Comparison of ENCODE assay signal across 18 mouse cellular contexts in the genomic region with DNA sequence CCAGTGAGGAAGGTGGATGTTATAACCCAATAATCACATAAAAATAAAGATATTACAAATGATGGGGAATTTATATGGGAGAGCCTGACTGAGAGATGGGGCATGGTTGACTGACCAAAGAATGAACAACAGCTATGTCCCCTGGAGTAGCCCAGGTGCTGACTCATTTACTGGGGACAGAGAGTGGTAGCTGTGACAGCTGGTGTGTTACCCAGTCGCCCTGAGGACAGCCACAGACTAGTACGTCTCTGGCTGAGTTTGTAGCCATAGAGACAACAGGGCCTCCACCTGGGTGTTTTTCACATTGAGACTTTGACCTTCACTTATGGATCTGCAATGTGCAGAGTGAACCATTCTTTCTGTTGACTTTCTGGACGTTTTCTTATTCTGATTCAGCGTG.
A peak's percentile ranks its signal among the peaks of the same experiment; 100 is the strongest.
DNase-seq lines count a peak whose midpoint lies in the region; ATAC-seq and TF ChIP-seq lines count a peak whose summit lies in the region.
"Had no signal": no experiment of that assay in that cellular context is flagged by ENCODE, and none has a peak within 500 bp of the region (broad histone marks: within the 10 kb centered on the region; RNA-seq: fewer than 3 reads in every experiment).

No protein-coding gene starts in this region.

- no peak overlapping the region for H3K27ac ChIP-seq in kidney, embryonic 14.5 days (ENCODE audit: low read depth, low read length)
- H3K27ac ChIP-seq in liver, embryonic 12.5 days, result peak overlapping the region; percentile 59; the same call in 1 of the 2 replicates
- peak overlapping the region; percentile 91 for H3K27ac ChIP-seq in liver, postnatal 0 days (ENCODE audit: low read depth)
- H3K27ac ChIP-seq: embryonic facial prominence, embryonic 15.5 days; forebrain, embryonic 10.5 days; hindbrain, embryonic 10.5 days; limb, embryonic 13.5 days; lung, embryonic 15.5 days; midbrain, embryonic 10.5 days had no signal

- H3K4me2 ChIP-seq in kidney, embryonic 14.5 days (replicated peaks; ENCODE audit: low read depth, low read length), result no peak overlapping the region
- H3K4me2 ChIP-seq in liver, embryonic 12.5 days, result no peak overlapping the region
- no peak overlapping the region for H3K4me2 ChIP-seq in liver, postnatal 0 days (ENCODE audit: low read depth, low read length)
- H3K4me2 ChIP-seq: embryonic facial prominence, embryonic 15.5 days; limb, embryonic 13.5 days; lung, embryonic 15.5 days had no signal

- H3K27me3 ChIP-seq in kidney, embryonic 14.5 days (ENCODE audit: control insufficient read depth, insufficient read depth, low read length), result no peaks in the 10 kb centered on the region
- H3K27me3 ChIP-seq in liver, embryonic 12.5 days (replicated peaks), result no peaks in the 10 kb centered on the region
- no peaks in the 10 kb centered on the region for H3K27me3 ChIP-seq in liver, postnatal 0 days (ENCODE audit: insufficient read depth, low read length)
- H3K27me3 ChIP-seq: embryonic facial prominence, embryonic 15.5 days; limb, embryonic 13.5 days; lung, embryonic 15.5 days had no signal

- H3K9ac ChIP-seq in kidney, embryonic 14.5 days (ENCODE audit: low read depth, low read length), result no peak overlapping the region
- H3K9ac ChIP-seq in liver, embryonic 12.5 days, result no peak overlapping the region
- H3K9ac ChIP-seq in liver, postnatal 0 days (replicated peaks), result no peak overlapping the region
- H3K9ac ChIP-seq: embryonic facial prominence, embryonic 15.5 days; limb, embryonic 13.5 days; lung, embryonic 15.5 days had no signal

- no peaks in the 10 kb centered on the region for H3K36me3 ChIP-seq in kidney, embryonic 14.5 days (ENCODE audit: control insufficient read depth, insufficient read depth, low read length)
- H3K36me3 ChIP-seq in liver, embryonic 12.5 days, result no peaks in the 10 kb centered on the region
- no peaks in the 10 kb centered on the region for H3K36me3 ChIP-seq in liver, postnatal 0 days (replicated peaks; ENCODE audit: insufficient read depth, low read length)
- H3K36me3 ChIP-seq: embryonic facial prominence, embryonic 15.5 days; forebrain, embryonic 10.5 days; hindbrain, embryonic 10.5 days; limb, embryonic 13.5 days; lung, embryonic 15.5 days; midbrain, embryonic 10.5 days had no signal

- H3K4me1 ChIP-seq in kidney, embryonic 14.5 days (ENCODE audit: control insufficient read depth, insufficient read depth, low read length), result peaks cover 9% of the 10 kb centered on the region
- peaks cover 13% of the 10 kb centered on the region; the same call in 1 of the 2 replicates for H3K4me1 ChIP-seq in liver, embryonic 12.5 days
- peaks cover 11% of the 10 kb centered on the region; the same call in 1 of the 2 replicates for H3K4me1 ChIP-seq in liver, postnatal 0 days (ENCODE audit: insufficient read depth)
- H3K4me1 ChIP-seq: limb, embryonic 13.5 days had no signal

- H3K4me3 ChIP-seq in kidney, embryonic 14.5 days (ENCODE audit: low read length), result no peak overlapping the region
- no peak overlapping the region for H3K4me3 ChIP-seq in liver, embryonic 12.5 days
- no peak overlapping the region for H3K4me3 ChIP-seq in liver, postnatal 0 days (ENCODE audit: low read depth, low read length)
- H3K4me3 ChIP-seq: embryonic facial prominence, embryonic 15.5 days; forebrain, embryonic 10.5 days; hindbrain, embryonic 10.5 days; limb, embryonic 13.5 days; lung, embryonic 15.5 days; midbrain, embryonic 10.5 days had no signal

- no peak for TF ChIP-seq CTCF in liver, postnatal 0 days (IDR thresholded peaks at IDR 0.05; ENCODE audit: low read depth)

- no peaks in the 10 kb centered on the region for H3K9me3 ChIP-seq in kidney, embryonic 14.5 days (ENCODE audit: control insufficient read depth, low read length)
- H3K9me3 ChIP-seq in liver, embryonic 12.5 days (replicated peaks), result no peaks in the 10 kb centered on the region
- peaks cover 2% of the 10 kb centered on the region; the same call in 1 of the 2 replicates for H3K9me3 ChIP-seq in liver, postnatal 0 days (ENCODE audit: low read length)
- H3K9me3 ChIP-seq: embryonic facial prominence, embryonic 15.5 days; forebrain, embryonic 10.5 days; hindbrain, embryonic 10.5 days; limb, embryonic 13.5 days; lung, embryonic 15.5 days; midbrain, embryonic 10.5 days had no signal

- no peak for ATAC-seq in kidney, embryonic 14.5 days (ENCODE audit: low FRiP score, low TSS enrichment)
- peak; percentile 49; the same call in 1 of the 2 replicates for ATAC-seq in liver, embryonic 12.5 days
- peak; percentile 58 for ATAC-seq in liver, postnatal 0 days
- ATAC-seq in inflammation-experienced regulatory T-cells, adult 6 months, result no peak

- peak; percentile 4 for DNase-seq in kidney, adult 18-20 months
- DNase-seq in liver, result no peak
- peak; percentile 29 for DNase-seq in liver, postnatal 0 days
- DNase-seq in cerebellum, adult 18-20 months, result no peak
- DNase-seq: cerebellum, adult 2 months; cerebellum, postnatal 36 days; layer of hippocampus, postnatal 36 days; lung, postnatal 4 days; thymus, adult 2 months had no signal

- no peak for TF ChIP-seq EP300 in liver, postnatal 0 days (IDR thresholded peaks at IDR 0.05; ENCODE audit: low read depth)

- WGBS in kidney, embryonic 14.5 days, result 70% methylated on average over 4 of the region's 4 CpGs
- 53% methylated on average over 4 of the region's 4 CpGs for WGBS in liver, embryonic 12.5 days (ENCODE audit: insufficient replicate concordance)
- WGBS in liver, postnatal 0 days (ENCODE audit: insufficient replicate concordance), result 62% methylated on average over 4 of the region's 4 CpGs

Comparison
In these comparisons a context has a peak if more than half of its experiments do, and no peak if none do; other contexts are left out.
1. DNase-seq: peak in kidney, adult 18-20 months (single experiment) and liver, postnatal 0 days (single experiment); none in liver (single experiment) and cerebellum, adult 18-20 months (0 of 2).
2. ATAC-seq: peak in liver, embryonic 12.5 days (single experiment) and liver, postnatal 0 days (single experiment); none in kidney, embryonic 14.5 days (single experiment) and inflammation-experienced regulatory T-cells, adult 6 months (single experiment).